Mouse (Mus musculus) lung, postnatal 25 days (tissue): ENCODE measurements around the gene Ube2a.

Source experiments
- DNase-seq: peaks from one replicate; pipeline ENCODE4 v3.0.0; 2022; ENCODE audit warnings: low spot score

Gene Ube2a

GRCm38 (mm10) chrX:36873765-36874164, at the start of gene Ube2a, which contains the start of gene C330007P06Rik:
Gene Ube2a (plus strand): TSS chrX:36873900.
Gene C330007P06Rik (minus strand): TSS chrX:36874111.
- no peak for DNase-seq

GRCm38 (mm10) chrX:36823932-36824711, 49.6 kb upstream of the Ube2a start:
- no peak for DNase-seq

GRCm38 (mm10) chrX:36825032-36825431, 48.7 kb upstream of the Ube2a start:
- no peak for DNase-seq

- DNase-seq = no peak
Observed at GRCm38 (mm10) chrX:36826873-36827272, 46.8 kb upstream of the Ube2a start.

GRCm38 (mm10) chrX:36830271-36830670, 43.4 kb upstream of the Ube2a start:
- DNase-seq = peak; percentile 53

- peak; percentile 38 for DNase-seq
Observed at GRCm38 (mm10) chrX:36831632-36832031, 42.1 kb upstream of the Ube2a start.

- peak; percentile 59 for DNase-seq
Observed at GRCm38 (mm10) chrX:36833397-36834084, 40.2 kb upstream of the Ube2a start.

GRCm38 (mm10) chrX:36837069-36837676, 36.5 kb upstream of the Ube2a start:
- DNase-seq = no peak

GRCm38 (mm10) chrX:36839391-36839790, 34.3 kb upstream of the Ube2a start:
- DNase-seq = peak; percentile 77

GRCm38 (mm10) chrX:36841698-36842097, 32.0 kb upstream of the Ube2a start:
- DNase-seq = no peak

GRCm38 (mm10) chrX:36843346-36843990, 30.2 kb upstream of the Ube2a start:
- DNase-seq = no peak

- no peak for DNase-seq
Observed at GRCm38 (mm10) chrX:36847152-36847551, 26.5 kb upstream of the Ube2a start.

- peak; percentile 45 for DNase-seq
Observed at GRCm38 (mm10) chrX:36852631-36853030, 21.1 kb upstream of the Ube2a start.

- DNase-seq = peak; percentile 86
Observed at GRCm38 (mm10) chrX:36863766-36864608, 9.7 kb upstream of the Ube2a start.

- no peak for DNase-seq
Observed at GRCm38 (mm10) chrX:36864609-36865328, 8.9 kb upstream of the Ube2a start.

- DNase-seq = no peak
Observed at GRCm38 (mm10) chrX:36870372-36870771, 3.3 kb upstream of the Ube2a start.

- DNase-seq = peak; percentile 89
Observed at GRCm38 (mm10) chrX:36874178-36874696, 537 bp downstream of the Ube2a start.

- DNase-seq = no peak
Observed at GRCm38 (mm10) chrX:36874704-36875128, 1.0 kb downstream of the Ube2a start.

- no peak for DNase-seq
Observed at GRCm38 (mm10) chrX:36884719-36885118, 11.0 kb downstream of the Ube2a start.

GRCm38 (mm10) chrX:36898931-36899330, 25.2 kb downstream of the Ube2a start:
- DNase-seq = peak; percentile 21
